Mouse (Mus musculus): ENCODE results near the gene Mxd4.

DNA sequence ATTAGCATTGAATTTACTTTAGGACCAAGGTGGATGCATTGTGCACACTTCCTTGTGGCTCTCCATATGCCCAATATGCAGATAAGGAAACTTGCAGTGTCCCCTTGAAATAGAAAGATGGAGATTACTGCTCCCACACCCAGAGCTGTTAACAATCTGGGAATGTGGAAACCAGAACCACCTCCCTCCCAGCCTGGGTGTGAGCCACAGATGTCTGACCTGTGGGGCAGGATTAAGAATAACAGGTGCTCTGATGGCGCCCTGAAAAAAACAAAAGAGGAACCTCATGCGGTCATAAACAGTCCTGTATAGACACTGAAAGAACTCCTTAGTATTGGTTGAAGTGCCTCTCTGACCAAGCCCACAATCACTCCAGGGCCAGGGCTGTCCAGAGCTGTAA, 1.3 kb upstream of the Mxd4 start:
- no peak for TF ChIP-seq POLR2A (IDR thresholded peaks at IDR 0.05; ENCODE audit: borderline replicate concordance, low read depth, low read length)
- TF ChIP-seq CTCF (IDR thresholded peaks at IDR 0.05; ENCODE audit: low read depth, low read length): no peak

Measured in bone marrow macrophage, adult 2 months (primary cell).